Mouse (Mus musculus) thymus, postnatal 36 days (tissue): ENCODE results near the gene C1qtnf2.
A peak's percentile ranks its signal among the peaks of the same experiment; 100 is the strongest.

Experiments used
- DNase-seq, 2 experiments: peaks; one replicate each; pipeline ENCODE4 v3.0.0; 2022; ENCODE audit warnings: mixed read lengths in 2 of 2

The C1qtnf2 gene

DNA sequence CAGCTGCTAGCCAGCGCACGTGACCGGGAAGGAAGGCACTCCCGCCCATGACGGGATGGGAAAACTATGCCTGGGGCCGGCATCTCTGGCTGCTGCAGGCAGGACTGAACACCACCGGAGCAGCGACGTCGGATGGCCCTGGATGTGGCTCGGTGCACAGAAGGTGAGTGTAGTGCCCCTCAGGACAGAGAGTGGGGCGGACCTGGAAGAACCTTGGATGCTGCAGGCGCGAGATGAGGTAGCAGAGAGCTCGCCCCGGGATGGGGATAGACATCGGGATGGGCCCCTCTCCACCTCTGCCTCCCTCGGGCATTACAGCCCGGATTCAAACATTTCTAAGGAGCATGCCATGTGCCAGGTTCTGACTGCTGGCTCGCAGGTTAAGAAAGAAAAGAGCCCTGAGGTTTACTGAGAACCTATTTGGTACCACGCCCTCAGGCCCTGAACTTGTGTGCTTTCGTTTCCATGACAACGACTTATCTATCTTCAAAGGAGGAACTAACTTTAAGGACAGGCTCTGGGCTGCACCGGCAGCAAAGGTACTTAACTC lies at the start of gene C1qtnf2:
C1qtnf2 (plus strand) TSS at position 52 of the 550 bp plus-strand sequence.
- DNase-seq = no peak

DNA sequence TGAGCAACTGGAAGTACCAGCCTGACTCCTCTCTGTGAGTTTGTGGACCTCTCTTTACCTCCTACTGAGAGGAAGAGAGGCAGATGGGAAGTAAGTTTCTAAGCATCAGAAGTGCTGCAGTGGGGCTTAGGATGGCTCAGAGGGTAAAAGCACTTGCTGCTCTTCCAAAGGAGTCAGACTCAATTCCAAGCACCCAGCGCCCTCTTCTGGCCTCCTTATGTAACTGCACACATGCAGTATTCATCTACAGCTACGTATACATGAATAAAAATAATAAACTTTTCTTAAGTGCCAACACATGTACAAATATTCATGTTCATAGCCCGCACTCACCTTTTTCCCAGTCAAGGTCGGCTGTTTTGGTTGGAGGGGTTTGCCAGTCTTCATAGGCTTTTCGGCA lies 49.7 kb upstream of the C1qtnf2 start:
- DNase-seq = no peak

DNA sequence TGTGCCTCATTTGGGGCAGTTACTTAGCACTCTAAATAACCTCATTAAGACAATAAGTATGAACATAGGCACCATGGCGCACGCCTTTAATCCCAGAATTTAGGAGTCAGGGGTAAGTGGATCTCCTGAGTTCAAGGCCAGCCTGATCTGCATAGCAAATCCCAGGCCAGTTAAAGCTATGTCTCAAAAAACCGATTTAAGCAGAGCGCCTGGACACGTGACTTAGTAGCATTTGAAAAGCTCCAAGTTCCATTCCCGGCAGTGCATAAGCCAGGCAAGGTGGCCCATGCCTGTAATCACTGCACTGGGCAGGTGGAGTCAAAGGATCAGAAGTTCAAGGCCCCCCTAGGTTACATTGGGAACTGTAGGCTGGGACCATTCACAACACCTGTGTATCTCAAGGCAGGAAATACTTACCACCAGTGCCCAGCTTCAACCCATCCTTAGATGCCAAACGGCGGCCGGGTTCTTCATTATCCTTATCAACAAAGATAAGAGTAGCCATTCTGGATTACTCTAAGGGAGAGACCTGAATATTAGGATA lies 48.8 kb upstream of the C1qtnf2 start:
- no peak for DNase-seq

DNA sequence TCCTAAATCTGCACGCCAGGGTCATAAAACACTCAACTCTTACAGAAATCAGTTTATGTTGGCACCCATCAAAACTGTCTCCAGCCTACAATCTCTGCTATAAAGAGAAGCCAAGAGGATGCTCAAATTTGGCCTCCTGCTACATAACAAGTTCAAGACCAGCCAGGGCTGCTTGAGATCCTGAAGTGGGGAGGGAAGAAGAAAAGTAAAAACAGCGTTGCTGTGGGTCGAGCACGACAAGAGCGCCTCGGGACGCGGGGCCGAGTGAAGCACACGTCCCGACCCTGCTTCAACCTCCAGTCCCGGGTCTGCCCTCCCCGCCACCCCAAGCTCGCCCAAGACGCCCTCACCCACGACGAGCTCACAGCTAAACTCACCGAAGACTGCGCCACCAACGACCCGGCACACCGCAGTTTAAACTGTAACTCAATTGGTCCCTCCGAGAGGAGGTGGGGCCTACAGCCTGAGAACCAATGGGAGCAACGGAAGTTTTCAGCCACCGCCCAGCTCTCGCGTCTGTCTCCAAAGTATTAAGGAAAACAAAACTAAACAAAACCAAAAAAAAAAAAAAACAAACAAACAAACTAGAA lies 48.2 kb upstream of the C1qtnf2 start, which contains the start of gene Pttg1:
Pttg1 (minus strand) TSS at position 428 of the 590 bp plus-strand sequence.
- peak; percentile 81 to 87 for DNase-seq

DNA sequence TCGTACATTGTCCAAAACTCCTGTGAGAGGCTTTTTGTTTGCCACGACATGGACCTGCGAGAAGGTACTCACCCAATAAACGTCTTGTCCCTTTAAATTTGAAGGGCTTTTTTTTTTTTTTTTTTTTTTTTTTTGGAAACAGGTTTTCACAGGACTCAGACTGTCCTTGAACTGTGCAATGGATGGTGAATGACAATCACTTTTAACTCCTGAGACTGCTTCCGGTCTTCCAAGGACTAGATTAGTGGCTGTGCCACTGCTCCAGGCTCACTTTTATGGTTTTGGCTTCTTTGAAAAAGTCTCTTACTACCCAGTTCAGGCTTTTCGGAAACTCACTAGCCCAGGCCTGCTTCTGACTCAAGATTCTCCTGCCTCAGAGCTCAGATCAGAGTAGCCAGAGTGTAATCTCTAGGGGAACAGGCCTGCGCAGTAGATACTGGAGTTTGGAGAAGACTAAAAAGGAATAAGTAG lies 47.6 kb upstream of the C1qtnf2 start:
- DNase-seq = peak in 1 of 2 experiments; percentile 28

DNA sequence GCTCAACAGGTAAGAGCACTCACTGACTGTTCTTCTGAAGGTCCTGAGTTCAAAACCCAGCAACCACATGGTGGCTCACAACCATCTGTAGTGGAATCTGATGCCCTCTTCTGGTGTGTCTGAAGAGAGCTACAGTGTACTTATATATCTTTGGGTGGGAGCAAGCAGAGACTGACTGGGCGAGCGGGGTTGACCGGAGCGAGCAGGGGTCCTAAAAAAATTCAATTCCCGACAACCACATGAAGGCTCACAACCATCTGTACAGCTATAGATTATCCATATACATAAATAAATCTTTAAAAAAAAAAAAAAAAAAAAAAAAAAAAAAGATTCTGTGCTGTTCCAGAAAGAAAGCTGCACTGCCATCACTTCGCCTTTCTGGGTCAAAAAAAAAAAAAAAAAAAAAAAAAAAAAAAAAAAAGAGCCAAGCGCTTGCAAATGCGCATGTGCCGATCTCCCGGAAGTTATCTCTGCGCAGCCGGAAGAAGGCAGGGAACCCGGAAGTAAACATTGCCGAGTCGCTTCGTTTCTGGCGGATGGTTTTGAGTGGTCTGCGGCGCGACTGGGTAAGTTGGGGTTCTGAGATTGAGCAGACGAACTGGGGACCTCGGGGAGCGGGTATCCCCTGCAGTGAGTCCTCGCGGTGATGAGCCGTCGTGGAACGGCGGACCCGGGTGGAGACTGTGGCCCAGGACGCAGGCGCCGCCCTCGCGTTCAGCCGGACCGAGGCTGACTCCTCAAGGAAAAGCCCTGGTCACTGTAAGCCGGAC lies 40.6 kb upstream of the C1qtnf2 start, which contains the start of gene Slu7:
Slu7 (plus strand) TSS at position 491 of the 770 bp plus-strand sequence.
- DNase-seq = peak; percentile 66 to 73

DNA sequence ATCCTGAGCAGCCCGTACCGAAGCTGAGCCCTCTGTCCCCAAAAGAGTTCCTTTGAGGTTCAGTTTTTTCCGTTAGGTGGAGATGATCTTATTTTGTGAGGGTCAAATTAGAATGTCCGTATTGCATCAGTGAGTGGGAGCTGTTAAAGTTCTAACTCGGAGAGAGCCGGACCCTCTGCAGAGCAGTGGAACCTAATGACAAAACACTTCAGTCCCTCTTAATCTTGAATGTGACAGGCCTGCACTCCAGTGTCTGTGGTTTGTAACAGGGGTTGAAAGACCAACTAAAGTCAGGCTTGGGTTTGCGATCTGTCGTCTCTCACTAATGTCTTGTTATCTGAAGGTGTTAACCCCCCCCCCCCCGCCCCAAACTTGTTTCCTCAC lies 40.1 kb upstream of the C1qtnf2 start:
- DNase-seq = no peak

DNA sequence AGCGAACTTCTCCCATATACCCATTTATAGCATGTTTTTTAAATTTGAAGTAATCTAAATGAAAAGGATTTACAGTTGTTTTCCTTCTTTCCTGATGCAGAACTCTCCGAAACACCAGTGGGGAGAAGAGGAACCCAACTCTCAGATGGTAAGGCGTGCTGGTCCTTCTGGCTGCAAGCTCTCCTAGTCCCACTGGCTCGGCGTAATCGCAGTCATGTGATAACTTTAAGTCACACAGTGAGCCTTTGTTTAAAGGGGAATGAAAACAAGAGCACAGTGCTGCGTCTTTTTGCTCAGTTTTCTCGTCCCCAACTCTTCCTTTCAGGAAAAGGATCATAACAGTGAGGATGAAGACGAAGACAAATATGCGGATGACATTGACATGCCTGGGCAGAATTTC lies 33.0 kb upstream of the C1qtnf2 start:
- no peak for DNase-seq

DNA sequence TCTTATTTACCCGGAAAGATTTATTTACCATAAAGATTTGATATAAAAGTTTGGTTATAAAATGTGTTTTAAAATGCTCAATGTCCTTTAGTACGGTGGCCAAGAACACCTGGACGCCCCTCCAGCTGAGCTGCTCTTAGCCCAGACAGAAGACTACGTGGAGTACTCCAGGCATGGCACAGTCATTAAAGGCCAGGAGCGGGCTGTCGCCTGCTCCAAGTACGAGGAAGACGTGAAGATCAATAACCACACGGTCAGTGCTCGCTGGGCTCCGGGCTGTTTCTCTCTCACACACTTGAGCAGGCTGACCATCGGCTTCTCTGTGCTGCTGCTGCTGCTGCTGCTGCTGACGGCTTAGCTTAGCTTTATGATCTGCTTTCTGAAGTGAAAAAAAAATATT lies 30.9 kb upstream of the C1qtnf2 start:
- no peak for DNase-seq

DNA sequence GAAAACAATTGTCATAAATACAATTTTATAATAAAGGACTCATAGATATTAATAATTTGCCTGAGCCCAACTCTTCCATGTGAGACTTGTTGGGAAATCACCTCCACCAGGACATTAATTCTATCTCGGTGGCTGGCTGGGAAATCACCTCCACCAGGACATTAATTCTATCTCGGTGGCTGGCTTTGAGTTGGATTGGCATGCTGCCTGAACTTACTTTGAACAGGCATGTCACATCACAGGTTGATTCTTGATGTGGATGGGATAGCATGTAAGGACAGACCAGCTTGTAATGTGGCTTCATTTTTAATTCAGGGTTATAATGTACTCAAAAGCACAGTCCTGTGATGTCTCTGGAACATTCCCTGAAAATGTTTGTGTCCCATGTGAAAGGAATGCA lies 24.2 kb upstream of the C1qtnf2 start:
- no peak for DNase-seq

DNA sequence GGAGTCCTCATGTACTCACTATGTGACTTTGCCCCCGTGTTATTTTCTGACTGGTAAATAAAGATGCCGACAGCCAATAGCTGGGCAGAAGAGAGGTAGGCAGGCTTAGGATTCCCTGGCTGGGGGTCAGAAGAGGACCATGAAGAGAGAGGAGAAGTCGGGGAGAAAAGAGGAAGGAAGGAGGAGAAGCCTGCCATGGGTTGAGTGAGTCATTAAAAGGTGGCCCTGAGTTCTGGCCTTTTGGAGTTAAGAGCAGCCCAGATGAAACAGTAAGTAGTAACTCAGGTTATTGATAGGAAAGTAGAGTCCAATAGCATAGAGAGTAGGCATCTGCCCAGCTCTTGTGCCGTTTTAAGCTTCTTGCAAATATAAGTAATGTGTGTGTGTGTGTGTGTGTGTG lies 22.8 kb upstream of the C1qtnf2 start:
- DNase-seq = no peak

DNA sequence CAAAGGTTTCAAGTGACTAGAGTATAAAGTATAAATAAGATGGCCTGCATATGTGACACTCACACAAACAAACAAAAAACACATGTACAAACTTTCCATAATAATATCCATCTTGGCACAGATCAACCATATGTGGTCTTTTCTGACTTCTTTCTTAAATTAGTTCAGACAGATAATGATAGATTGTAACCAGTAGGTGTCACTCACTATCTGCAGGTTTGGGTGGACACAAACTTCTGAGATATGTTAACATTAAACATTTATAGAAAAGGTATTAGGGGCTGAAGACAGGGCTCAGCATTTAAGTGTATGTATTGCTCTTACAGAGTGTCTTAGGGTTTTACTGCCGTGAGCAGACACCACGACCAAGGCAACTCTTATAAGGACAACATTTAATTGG lies 21.8 kb upstream of the C1qtnf2 start:
- DNase-seq = no peak

DNA sequence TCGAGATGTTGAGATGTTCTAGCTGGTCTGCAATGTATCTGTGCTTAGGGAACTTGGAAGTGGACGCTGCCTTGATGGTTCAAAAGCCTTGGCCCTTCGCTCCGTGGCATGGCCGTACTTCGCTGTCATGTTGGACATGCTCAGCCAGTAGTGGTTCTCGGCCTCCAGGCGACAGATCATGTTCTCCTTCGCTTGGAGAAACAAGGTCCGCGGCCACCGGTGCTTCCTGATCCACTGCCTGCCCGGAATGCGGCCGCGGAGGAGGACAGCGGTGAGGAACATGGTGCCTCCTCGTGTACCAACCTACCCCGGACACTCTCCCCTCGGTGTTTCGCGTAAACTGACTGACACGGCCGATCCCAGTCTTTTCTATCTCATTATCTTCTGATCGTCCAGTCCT lies 10.9 kb upstream of the C1qtnf2 start:
- DNase-seq = no peak

DNA sequence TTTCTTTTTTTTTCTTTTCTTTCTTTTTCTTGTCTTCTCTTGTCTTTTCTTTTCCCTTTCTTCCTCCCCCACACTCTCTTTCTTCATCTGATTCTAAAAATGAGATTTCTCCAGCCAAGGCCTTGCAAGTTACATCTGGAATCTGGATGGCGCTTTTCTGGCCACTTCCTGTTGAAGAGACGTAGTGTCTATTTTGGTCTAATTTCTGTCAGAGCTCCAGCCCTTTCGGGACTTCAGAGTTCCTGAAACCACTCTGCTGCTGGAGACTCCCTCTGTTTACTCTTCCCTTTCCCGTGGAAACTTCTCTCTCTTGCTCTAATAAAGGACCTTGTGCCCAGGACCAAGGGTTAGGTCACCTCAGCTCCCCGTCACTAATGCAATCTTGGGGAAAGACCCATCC lies 4.0 kb upstream of the C1qtnf2 start:
- no peak for DNase-seq

DNA sequence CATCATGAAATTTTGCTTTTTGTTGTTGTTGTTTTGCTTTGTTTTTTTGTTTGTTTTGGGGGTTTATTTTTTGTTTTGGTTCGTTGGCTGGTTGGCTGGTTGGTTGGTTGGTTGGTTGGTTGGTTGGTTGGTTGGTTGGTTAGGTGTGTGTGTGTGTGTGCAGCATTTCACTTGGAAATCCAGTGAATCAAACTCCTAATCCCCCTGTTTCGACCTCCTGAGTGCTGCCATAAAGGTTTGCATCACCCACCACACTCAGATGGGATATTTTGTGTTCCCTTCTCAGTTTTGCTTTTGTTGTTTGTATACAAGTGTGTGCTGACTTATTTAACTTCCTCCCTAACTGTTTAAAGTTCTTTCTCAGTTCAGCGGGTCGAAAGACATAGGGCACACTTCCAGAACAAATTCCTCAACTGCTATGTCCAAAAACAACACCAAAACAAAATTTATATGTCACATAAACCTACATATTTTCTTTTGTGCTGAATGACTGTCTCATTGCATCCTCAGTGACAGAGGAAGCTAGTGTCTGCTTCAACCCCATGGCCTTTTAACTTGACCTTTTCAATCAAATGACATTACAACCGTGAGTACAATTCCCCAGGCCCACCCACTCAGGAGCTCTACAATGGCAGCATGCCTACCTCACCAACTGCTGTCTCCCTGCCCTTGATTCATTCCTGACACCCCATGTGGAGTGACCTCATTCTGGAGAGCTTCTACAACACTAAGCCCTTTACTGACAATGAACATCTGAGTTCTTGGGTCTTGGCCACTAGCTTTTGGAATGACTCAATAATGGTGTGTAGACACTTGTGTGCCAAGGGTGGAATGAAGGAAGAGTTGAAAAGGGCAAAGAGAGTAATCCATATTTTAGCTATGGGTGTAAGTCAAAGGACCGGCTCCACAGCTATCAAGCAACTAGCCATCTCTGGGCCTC lies 2.9 kb upstream of the C1qtnf2 start:
- DNase-seq = no peak

DNA sequence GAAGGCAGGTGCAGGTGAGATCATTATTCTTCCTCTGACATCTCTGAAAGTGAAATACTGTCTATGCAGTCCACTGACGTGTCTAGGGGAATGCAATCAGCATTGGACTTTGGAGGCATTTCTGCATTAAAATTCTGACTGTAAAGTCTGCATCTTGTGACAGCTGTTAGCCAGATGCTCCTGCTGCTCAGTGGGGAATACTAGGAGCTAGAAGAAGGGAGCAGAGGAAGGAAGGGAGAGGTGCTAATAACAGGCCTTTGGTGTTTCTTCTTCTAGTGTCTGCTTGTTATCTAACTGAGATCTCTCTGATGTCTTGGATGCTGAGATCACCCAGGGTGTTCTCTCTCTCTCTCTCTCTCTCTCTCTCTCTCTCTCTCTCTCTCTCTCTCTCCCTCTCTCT lies 961 bp upstream of the C1qtnf2 start:
- DNase-seq = no peak

DNA sequence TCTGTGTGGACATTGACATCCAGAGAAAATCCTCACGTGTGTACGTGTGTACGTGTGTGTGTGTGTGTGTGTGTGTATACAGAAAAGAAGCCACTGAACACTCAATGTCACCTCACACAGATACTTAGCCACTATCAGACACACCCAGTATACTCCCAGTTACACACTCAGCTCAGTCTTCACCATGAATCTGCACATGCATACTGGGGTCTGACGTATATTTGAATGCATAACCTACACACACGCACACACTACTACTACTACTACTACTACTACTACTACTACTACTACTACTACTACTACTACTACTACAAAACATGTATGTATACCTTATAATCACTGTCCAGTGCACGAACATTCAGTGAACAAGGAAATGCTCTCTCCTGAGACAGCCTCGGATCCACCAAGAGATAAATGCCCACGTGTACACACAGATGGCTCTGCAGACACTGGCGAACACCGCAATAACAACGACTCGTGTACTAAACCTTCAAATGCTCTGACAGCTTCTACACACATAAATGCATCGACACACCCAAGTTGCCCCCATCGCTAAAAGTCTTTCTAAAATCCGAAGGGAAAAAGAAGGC lies 346 bp upstream of the C1qtnf2 start:
- no peak for DNase-seq

DNA sequence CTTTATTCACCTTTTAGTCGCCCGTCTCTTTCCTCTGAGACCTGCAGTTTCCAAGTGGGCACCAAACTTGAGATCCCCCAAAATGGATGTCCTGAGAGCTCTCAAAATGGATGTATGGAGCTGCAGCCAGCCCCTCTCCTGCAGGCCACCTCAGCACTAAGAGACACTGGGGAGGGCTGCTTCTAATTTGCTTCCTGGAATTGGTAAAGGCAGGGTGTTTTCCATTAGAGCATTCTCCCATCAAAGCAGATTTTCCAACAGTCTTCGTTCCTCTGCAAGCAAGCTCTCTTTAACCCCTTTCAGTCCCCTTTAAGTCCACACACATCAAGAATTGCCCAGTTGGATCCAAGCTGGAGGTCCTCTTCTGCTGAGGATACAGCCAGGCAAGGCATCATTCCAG lies 5.3 kb downstream of the C1qtnf2 start:
- DNase-seq = no peak

DNA sequence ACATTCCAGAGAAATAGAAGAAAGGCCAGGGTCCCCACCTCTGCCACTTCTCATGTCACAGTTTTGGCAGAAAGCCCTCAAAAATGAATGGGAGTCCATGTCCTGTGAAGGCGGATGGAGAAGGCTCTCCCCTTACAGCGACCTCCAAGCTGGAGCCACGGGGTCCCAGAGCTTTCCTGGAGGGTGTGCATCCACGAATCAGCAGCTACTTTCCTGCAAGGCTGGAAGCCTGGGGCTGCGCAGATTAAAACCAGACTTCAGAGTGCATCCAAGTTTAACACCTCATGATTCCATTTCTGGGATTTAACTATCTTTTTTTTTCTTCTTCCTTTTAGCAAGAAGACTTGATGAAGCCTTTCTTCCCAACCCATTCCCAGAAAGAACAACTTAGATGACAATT lies 6.5 kb downstream of the C1qtnf2 start:
- no peak for DNase-seq

DNA sequence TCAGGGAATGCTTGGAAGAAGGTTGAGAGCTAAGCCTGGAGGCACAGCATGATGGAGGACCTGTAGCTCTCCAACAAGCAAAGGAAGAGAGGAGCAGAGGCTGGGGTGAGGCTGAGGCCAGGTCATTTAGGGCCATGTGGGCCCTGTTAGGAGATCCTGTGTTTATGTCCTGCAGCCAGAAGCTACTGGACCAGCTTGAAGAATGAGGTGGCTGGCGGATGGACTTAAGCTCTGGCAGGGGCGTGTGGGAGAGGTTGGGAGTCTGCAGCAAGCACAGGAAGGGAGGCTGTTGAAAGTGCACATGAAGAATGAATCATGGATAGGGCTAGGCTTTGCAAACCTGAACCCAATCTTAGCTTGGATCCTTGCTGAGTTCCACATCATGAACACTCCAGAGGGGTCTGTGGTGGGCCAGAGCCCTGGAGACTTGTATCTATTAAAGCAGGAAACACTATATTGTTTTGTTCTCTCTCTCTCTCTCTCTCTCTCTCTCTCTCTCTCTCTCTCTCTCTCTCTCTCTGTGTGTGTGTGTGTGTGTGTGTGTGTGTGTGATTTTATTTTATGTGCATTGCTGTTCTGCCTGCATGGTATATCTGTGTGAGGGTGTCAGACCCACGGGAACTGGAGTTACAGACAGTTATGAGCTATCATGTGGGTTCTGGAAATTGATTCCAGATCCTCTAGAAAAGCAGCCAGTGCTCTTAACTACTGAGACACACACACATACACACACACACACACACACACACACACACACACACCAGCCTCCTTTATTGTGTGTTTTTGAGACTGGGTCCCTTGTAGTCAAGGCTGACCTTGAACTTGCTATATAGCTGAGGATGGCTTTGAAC lies 7.8 kb downstream of the C1qtnf2 start:
- DNase-seq = no peak

DNA sequence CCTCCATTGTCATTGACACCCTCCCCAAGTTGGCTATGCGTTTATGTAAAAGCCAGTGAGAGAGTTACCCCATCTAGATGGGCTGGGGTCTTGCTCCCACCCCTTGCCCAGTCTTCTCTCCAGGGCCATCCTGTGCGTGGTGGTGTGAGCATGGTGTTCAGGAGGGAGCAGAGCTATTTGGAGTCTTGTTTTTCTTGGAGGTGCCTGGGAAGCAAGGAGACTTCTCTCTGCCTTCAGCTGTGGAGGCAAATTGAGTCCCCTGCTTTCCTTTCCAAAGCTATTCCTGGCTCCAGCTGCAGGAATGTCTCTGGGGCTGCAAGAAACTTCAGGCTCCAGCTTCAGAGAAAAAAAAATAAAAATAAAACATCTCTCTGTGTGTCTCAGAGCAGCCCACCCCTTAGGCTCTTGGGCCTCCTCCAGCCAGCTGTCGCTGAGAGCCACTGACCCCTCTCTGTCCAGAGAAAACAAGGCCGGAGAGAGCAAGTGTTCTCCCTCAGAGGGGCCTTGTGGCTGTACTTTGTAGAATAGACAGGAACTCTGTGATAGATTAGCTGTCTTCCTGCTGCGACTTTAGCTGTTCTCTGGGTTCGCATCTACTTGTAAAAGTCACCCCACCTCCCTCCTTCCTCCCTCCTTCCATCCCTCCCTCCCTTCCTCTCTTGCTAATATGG lies 9.2 kb downstream of the C1qtnf2 start:
- no peak for DNase-seq
